Mouse (Mus musculus) liver, postnatal 0 days (tissue): Measurements from ENCODE around the gene Gm11027. TPM values are rescaled to one million over a fixed set of nuclear protein-coding genes. Genes with fewer than 3 reads are reported as not detected.

Source experiments
- ATAC-seq: fragments of 200-750 bp; cut with Nextera tagmentation; 2 replicates; pipeline ENCODE4 v1.8.0; 2017; ENCODE audit warnings: mild to moderate bottlenecking, moderate library complexity
- DNase-seq: peaks from one replicate; pipeline ENCODE4 v3.0.0-alpha.2; 2016
- H3K27ac ChIP-seq: fragments of 300-500 bp; sonication (generic); 2 replicates; pipeline ENCODE4 v1.5.1; 2014; ENCODE audit warnings: antibody characterized with exemption, moderate library complexity, mild to moderate bottlenecking, low read depth
- H3K27me3 ChIP-seq: fragments of 300-500 bp; sonication (generic); 2 replicates; pipeline ENCODE4 v1.6.1; 2014; ENCODE audit warnings: low read length, control low read depth, mixed read lengths; ENCODE audit not compliant: insufficient read depth
- H3K36me3 ChIP-seq: fragments of 300-500 bp; sonication (generic); replicated peaks from 2 replicates; pipeline ENCODE4 v1.6.1; 2014; ENCODE audit warnings: mild to moderate bottlenecking, control low read depth, low read length, moderate library complexity, mixed read lengths; ENCODE audit not compliant: insufficient read depth
- H3K4me1 ChIP-seq: fragments of 300-500 bp; sonication (generic); 2 replicates; pipeline ENCODE4 v1.6.1; 2014; ENCODE audit warnings: antibody characterized with exemption, mild to moderate bottlenecking, control low read depth; ENCODE audit not compliant: insufficient read depth
- H3K4me2 ChIP-seq: fragments of 300-500 bp; sonication (generic); 2 replicates; pipeline ENCODE4 v1.6.1; 2014; ENCODE audit warnings: low read depth, mild to moderate bottlenecking, low read length, moderate library complexity, mixed read lengths
- H3K4me3 ChIP-seq: fragments of 300-500 bp; sonication (generic); 2 replicates; pipeline ENCODE4 v1.5.1; 2014; ENCODE audit warnings: low read depth, low read length
- H3K9ac ChIP-seq: fragments of 300-500 bp; sonication (generic); replicated peaks from 2 replicates; pipeline ENCODE4 v1.6.1; 2014; ENCODE audit warnings: mild to moderate bottlenecking, moderate library complexity
- H3K9me3 ChIP-seq: fragments of 300-500 bp; sonication (generic); 2 replicates; pipeline ENCODE4 v1.6.1; 2016; ENCODE audit warnings: mild to moderate bottlenecking, control low read depth, low read length, mixed read lengths
- CTCF ChIP-seq: sonication (generic); IDR thresholded peaks from 2 replicates; pipeline ENCODE4 v1.5.1; 2016; ENCODE audit warnings: antibody characterized with exemption, low read depth
- EP300 ChIP-seq: IDR thresholded peaks from 2 replicates; pipeline ENCODE4 v1.6.1; 2016; ENCODE audit warnings: antibody characterized with exemption, low read depth, mild to moderate bottlenecking
- WGBS: fragments of 180-500 bp; shearing (Covaris S2); extraction: QIAGEN DNeasy Blood & Tissue Kit; methylation state at CpG from one replicate; pipeline ENCODE4 v1.1.7; 2014; ENCODE audit not compliant: insufficient replicate concordance; 5-methylcytosine and 5-hydroxymethylcytosine counted together
- microRNA-seq: library from miRNA; unstranded; fragments of <30 nt; microRNA quantifications from one replicate; pipeline ENCODE4, GENCODE M21; 2016
- polyA plus RNA-seq: library from polyadenylated mRNA; unstranded; fragments of >200 nt; fragmentation: Nextera tagmentation; extraction: Ambion mirVana; gene quantifications from 2 replicates; pipeline ENCODE4 v1.2.1, GENCODE M21; 2015

Gene Gm11027
- polyA plus RNA-seq, 1 experiment from 2014 or later: not detected

GRCm38 (mm10) chr12:116315498-116315897, 40.3 kb downstream of the Gm11027 start:
- no peaks in the 10 kb centered on the region for H3K9me3 ChIP-seq
- H3K4me2 ChIP-seq: no peak overlapping the region
- H3K36me3 ChIP-seq: peaks cover 4% of the 10 kb centered on the region; the same call in 1 of the 2 replicates
- DNase-seq (no peak), ATAC-seq (no peak)
- H3K9ac ChIP-seq: no peak overlapping the region
- H3K27me3 ChIP-seq: no peaks in the 10 kb centered on the region
- TF ChIP-seq EP300 (no peak), CTCF (no peak)
- no peak overlapping the region for H3K27ac ChIP-seq
- H3K4me3 ChIP-seq: no peak overlapping the region
- peaks cover 12% of the 10 kb centered on the region for H3K4me1 ChIP-seq
- 65% methylated on average over 3 of the region's 3 CpGs for WGBS

- ATAC-seq (no peak), DNase-seq (no peak)
- TF ChIP-seq CTCF (no peak), EP300 (no peak)
- Histone ChIP-seq H3K36me3 (peaks cover 10% of the 10 kb centered on the region), H3K4me3 (no peak overlapping the region), H3K9ac (no peak overlapping the region), H3K9me3 (no peaks in the 10 kb centered on the region), H3K4me2 (no peak overlapping the region), H3K27ac (no peak overlapping the region), H3K27me3 (no peaks in the 10 kb centered on the region), H3K4me1 (peaks cover 12% of the 10 kb centered on the region)
- WGBS: 38% methylated on average over 1 of the region's 1 CpGs
These were observed 42.6 kb downstream of the Gm11027 start for GRCm38 (mm10) chr12:116317818-116318217.

Small RNA genes lying within 50 kb of the gene (microRNA-seq; reads per million reads assigned to microRNA genes)
- gene Gm23190: not detected

Other genes starting within 250 kb of the Gm11027 start
- 8.5 and 8.8 TPM in 2 replicates for gene Zfp386, start 227.7 kb upstream of the Gm11027 start, polyA plus RNA-seq
- gene Vipr2, start 197.7 kb upstream of the Gm11027 start, polyA plus RNA-seq: 0.08 and 0.26 TPM in 2 replicates
- gene Wdr60, start 12.4 kb upstream of the Gm11027 start, polyA plus RNA-seq: 3.2 and 4.2 TPM in 2 replicates
- 4.8 and 5.7 TPM in 2 replicates for gene Esyt2, start 5.8 kb downstream of the Gm11027 start, polyA plus RNA-seq
- gene Ncapg2, start 130.0 kb downstream of the Gm11027 start, polyA plus RNA-seq: 15.9 and 21.2 TPM in 2 replicates
- 0.14 TPM in 1 of 2 replicates, not detected in the other for gene Ptprn2, start 210.3 kb downstream of the Gm11027 start, polyA plus RNA-seq